Mouse (Mus musculus): ENCODE results near the gene Unc119b. TPM values are rescaled to one million over a fixed set of nuclear protein-coding genes. Genes with fewer than 3 reads are reported as not detected.
"Not testable (repeated sequence)": the region's sequence is repeated elsewhere in the genome, so short reads cannot be mapped to it uniquely, and the experiment has no call there.

Gene Unc119b
- polyA plus RNA-seq, 1 experiment from 2014 or later: 31.5 TPM

- Histone ChIP-seq H3K4me3 (ENCODE audit: low read length) (no peak overlapping the region), H3K4me1 (ENCODE audit: control insufficient read depth, insufficient read depth, low read depth, low read length) (peaks cover 29% of the 10 kb centered on the region), H3K36me3 (ENCODE audit: control insufficient read depth, insufficient read depth, low read length) (peaks cover 31% of the 10 kb centered on the region), H3K27me3 (replicated peaks; ENCODE audit: control insufficient read depth, insufficient read depth, low read length) (no peaks in the 10 kb centered on the region), H3K9ac (ENCODE audit: low read depth, low read length) (no peak overlapping the region), H3K9me3 (ENCODE audit: control insufficient read depth, low read length) (no peaks in the 10 kb centered on the region), H3K27ac (ENCODE audit: low read depth, low read length) (no peak overlapping the region), H3K4me2 (ENCODE audit: low read length) (no peak overlapping the region)
- WGBS: 68% methylated on average over 8 of the region's 8 CpGs
- no peak for ATAC-seq
Measured at GRCm38 (mm10) chr5:115152132-115152956, 17.6 kb upstream of the Unc119b start.

GRCm38 (mm10) chr5:115151457-115151856 is 16.7 kb upstream of the Unc119b start:
- Histone ChIP-seq H3K27ac (ENCODE audit: low read depth, low read length) (no peak overlapping the region), H3K4me3 (ENCODE audit: low read length) (no peak overlapping the region), H3K4me1 (ENCODE audit: control insufficient read depth, insufficient read depth, low read depth, low read length) (peaks cover 20% of the 10 kb centered on the region), H3K9me3 (ENCODE audit: control insufficient read depth, low read length) (no peaks in the 10 kb centered on the region), H3K9ac (ENCODE audit: low read depth, low read length) (no peak overlapping the region), H3K4me2 (ENCODE audit: low read length) (no peak overlapping the region), H3K36me3 (ENCODE audit: control insufficient read depth, insufficient read depth, low read length) (peaks cover 35% of the 10 kb centered on the region), H3K27me3 (replicated peaks; ENCODE audit: control insufficient read depth, insufficient read depth, low read length) (no peaks in the 10 kb centered on the region)
- WGBS: 91% methylated on average over 13 of the region's 13 CpGs
- ATAC-seq: no peak

DNA sequence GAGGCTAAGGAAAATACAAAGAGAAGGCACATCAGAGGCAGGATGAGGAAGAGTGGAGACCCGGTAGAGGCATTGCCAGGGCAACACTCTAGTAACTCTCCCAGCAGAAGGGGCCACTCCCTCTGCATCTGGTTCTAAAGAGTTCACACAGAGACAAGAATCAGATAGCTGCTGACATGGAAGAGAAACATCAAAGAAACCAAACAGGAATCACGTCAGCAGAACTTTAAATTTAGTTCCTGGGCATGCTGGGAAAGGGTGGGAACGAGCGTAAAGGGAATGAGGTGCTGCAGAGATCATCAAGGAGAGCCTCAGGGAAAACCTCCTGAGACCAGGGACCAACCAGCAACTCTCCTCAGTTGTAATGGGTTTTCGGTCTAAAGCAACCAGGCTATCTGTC is 16.2 kb upstream of the Unc119b start:
- no peak for ATAC-seq
- H3K36me3 ChIP-seq (ENCODE audit: control insufficient read depth, insufficient read depth, low read length): peaks cover 40% of the 10 kb centered on the region
- no peak overlapping the region for H3K27ac ChIP-seq (ENCODE audit: low read depth, low read length)
- no peaks in the 10 kb centered on the region for H3K9me3 ChIP-seq (ENCODE audit: control insufficient read depth, low read length)
- peaks cover 16% of the 10 kb centered on the region for H3K4me1 ChIP-seq (ENCODE audit: control insufficient read depth, insufficient read depth, low read depth, low read length)
- no peak overlapping the region for H3K4me3 ChIP-seq (ENCODE audit: low read length)
- H3K9ac ChIP-seq (ENCODE audit: low read depth, low read length): no peak overlapping the region
- 87% methylated on average over 5 of the region's 5 CpGs for WGBS
- no peak overlapping the region for H3K4me2 ChIP-seq (ENCODE audit: low read length)
- no peaks in the 10 kb centered on the region for H3K27me3 ChIP-seq (replicated peaks; ENCODE audit: control insufficient read depth, insufficient read depth, low read length)

DNA sequence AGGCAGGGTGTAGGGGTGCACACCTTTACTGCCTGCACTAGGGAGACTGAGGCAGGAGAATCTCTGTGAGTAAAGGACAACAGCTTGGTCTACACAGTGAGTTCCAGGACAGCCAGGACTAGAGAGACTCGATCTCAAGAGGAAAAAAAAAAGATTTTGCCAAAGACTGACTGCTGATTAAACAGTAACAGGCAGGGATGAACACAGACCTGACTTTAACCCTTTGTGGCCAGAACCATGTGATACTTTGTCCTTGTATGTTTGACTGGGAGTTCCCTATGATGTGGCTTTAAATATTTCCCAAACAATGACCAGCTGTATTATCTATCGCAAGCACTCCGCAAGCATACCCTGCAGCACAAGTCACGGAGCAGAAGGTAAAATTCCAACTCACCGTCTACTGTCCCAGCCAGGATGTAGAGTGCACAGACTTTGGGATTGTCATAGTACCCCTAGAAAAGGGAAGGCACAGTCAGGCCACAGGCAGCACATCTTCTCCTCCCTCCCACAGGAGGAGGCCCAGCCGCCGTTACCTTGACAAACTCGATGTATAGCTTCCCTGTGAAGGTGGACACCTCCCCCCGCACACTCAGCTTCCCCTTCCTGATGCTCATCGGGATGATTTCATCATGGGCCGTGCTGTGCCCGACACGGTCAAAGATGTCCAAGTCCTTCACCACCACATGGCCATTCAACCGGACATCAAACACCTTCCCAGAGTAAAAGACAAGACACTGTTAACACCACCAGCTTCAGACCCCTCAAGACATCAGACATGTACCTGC is 15.1 kb upstream of the Unc119b start:
- Histone ChIP-seq H3K4me3 (ENCODE audit: low read length) (no peak overlapping the region), H3K9me3 (ENCODE audit: control insufficient read depth, low read length) (no peaks in the 10 kb centered on the region), H3K4me1 (ENCODE audit: control insufficient read depth, insufficient read depth, low read depth, low read length) (peaks cover 6% of the 10 kb centered on the region), H3K4me2 (ENCODE audit: low read length) (no peak overlapping the region), H3K27me3 (replicated peaks; ENCODE audit: control insufficient read depth, insufficient read depth, low read length) (no peaks in the 10 kb centered on the region), H3K9ac (ENCODE audit: low read depth, low read length) (no peak overlapping the region), H3K36me3 (ENCODE audit: control insufficient read depth, insufficient read depth, low read length) (peaks cover 43% of the 10 kb centered on the region), H3K27ac (ENCODE audit: low read depth, low read length) (no peak overlapping the region)
- no peak for ATAC-seq
- 96% methylated on average over 14 of the region's 14 CpGs for WGBS

DNA sequence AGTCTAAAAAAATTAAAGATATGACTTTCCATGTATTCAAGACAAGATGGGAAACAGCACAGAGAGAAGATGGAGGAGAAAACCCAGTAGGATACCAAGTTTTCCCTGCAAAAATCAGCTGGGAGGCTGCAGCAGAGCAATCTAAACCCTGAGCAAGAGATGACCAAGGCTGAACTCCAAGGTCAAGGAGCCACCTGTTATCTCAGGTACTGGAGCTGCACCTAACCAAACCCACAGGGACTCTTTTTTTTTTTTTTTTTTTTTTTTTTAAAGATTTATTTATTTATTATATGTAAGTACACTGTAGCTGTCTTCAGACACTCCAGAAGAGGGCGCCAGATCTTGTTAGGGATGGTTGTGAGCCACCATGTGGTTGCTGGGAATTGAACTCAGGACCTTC is 14.1 kb upstream of the Unc119b start:
- WGBS: no CpG with 5 or more reads among the region's 1 CpGs
- not testable (repeated sequence) for H3K4me3 ChIP-seq (ENCODE audit: low read length)

DNA sequence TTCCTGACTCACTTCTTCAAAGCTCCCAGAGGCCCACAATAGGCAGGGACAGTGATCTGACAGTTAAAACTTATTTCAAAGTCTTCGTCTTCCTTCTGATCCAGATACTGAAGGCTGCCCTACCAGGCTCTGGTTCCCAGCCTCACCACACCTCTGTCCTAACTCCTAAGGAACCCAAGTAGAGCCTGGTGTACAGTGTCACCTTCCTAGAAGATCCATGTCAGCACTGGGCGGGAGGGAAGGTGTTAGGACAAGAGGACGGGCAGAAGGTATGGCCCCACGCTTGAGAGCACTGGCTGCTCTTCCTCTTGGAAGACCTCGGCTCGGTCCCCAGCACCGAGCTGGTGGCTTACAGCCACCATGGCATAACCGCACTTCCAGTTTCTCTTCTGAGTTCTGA is 13.6 kb upstream of the Unc119b start:
- Histone ChIP-seq H3K27me3 (replicated peaks; ENCODE audit: control insufficient read depth, insufficient read depth, low read length) (no peaks in the 10 kb centered on the region), H3K36me3 (ENCODE audit: control insufficient read depth, insufficient read depth, low read length) (peaks cover 43% of the 10 kb centered on the region), H3K4me3 (ENCODE audit: low read length) (no peak overlapping the region), H3K4me2 (ENCODE audit: low read length) (no peak overlapping the region), H3K9ac (ENCODE audit: low read depth, low read length) (no peak overlapping the region), H3K27ac (ENCODE audit: low read depth, low read length) (no peak overlapping the region), H3K4me1 (ENCODE audit: control insufficient read depth, insufficient read depth, low read depth, low read length) (no peaks in the 10 kb centered on the region; the same call in none of the 2 replicates), H3K9me3 (ENCODE audit: control insufficient read depth, low read length) (no peaks in the 10 kb centered on the region)
- no peak for ATAC-seq
- 95% methylated on average over 8 of the region's 8 CpGs for WGBS

More for the DNA sequence above, 14.1 kb upstream of the Unc119b start:
- ATAC-seq; H3K9ac ChIP-seq (ENCODE audit: low read depth, low read length); H3K27ac ChIP-seq (ENCODE audit: low read depth, low read length); H3K4me2 ChIP-seq (ENCODE audit: low read length); H3K9me3 ChIP-seq (ENCODE audit: control insufficient read depth, low read length); H3K27me3 ChIP-seq (replicated peaks; ENCODE audit: control insufficient read depth, insufficient read depth, low read length); H3K4me1 ChIP-seq (ENCODE audit: control insufficient read depth, insufficient read depth, low read depth, low read length): not testable (repeated sequence)
- peaks cover 43% of the 10 kb centered on the region for H3K36me3 ChIP-seq (ENCODE audit: control insufficient read depth, insufficient read depth, low read length)

DNA sequence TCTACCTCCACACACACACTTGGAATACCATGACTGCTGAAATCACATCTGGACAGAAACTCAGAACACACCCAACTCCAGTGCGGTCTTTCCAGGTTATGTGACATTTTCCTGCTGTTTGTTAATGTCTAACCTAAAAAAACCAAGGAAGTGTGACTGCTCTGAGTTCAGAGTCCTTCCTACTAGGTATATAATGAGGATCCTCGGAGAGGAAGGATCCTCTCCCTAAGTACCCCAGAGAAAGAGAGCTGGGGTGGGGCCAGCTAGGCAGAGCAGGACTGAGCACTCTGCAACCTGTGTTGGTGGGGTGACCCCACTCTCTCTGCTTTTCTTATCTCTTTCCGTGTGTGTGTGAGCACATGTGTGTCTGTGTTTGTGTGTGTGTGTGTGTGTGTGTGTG is 12.6 kb upstream of the Unc119b start:
- Histone ChIP-seq H3K27ac (ENCODE audit: low read depth, low read length) (no peak overlapping the region), H3K27me3 (replicated peaks; ENCODE audit: control insufficient read depth, insufficient read depth, low read length) (no peaks in the 10 kb centered on the region), H3K9ac (ENCODE audit: low read depth, low read length) (no peak overlapping the region), H3K4me1 (ENCODE audit: control insufficient read depth, insufficient read depth, low read depth, low read length) (peaks cover 4% of the 10 kb centered on the region), H3K9me3 (ENCODE audit: control insufficient read depth, low read length) (no peaks in the 10 kb centered on the region), H3K4me3 (ENCODE audit: low read length) (no peak overlapping the region), H3K36me3 (ENCODE audit: control insufficient read depth, insufficient read depth, low read length) (peaks cover 43% of the 10 kb centered on the region), H3K4me2 (ENCODE audit: low read length) (no peak overlapping the region)
- WGBS: 92% methylated on average over 3 of the region's 3 CpGs
- no peak for ATAC-seq

DNA sequence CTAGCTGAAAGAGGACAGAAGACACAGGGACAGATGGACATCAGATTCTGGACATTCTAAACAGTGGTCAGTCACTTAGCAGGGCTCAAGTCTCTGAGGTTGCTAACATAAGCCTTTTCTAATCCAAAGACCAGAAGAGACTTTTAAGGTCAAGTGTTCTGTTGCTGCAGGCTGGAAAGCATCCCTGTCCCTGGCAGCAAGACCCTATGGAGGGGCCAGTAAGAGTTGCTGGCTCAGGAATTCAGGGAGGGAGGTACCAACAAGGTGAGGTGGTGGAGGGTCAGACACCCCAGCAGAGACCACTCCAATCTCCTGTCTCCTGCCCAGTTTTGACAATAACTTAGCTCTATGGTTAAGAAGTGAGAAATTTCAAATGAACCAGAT is 12.0 kb upstream of the Unc119b start:
- H3K9ac ChIP-seq (ENCODE audit: low read depth, low read length): no peak overlapping the region
- H3K4me2 ChIP-seq (ENCODE audit: low read length): no peak overlapping the region
- H3K27ac ChIP-seq (ENCODE audit: low read depth, low read length): no peak overlapping the region
- peaks cover 43% of the 10 kb centered on the region for H3K36me3 ChIP-seq (ENCODE audit: control insufficient read depth, insufficient read depth, low read length)
- no peak for ATAC-seq
- no peak overlapping the region for H3K4me3 ChIP-seq (ENCODE audit: low read length)
- no peaks in the 10 kb centered on the region for H3K27me3 ChIP-seq (replicated peaks; ENCODE audit: control insufficient read depth, insufficient read depth, low read length)
- H3K9me3 ChIP-seq (ENCODE audit: control insufficient read depth, low read length): no peaks in the 10 kb centered on the region
- peaks cover 4% of the 10 kb centered on the region for H3K4me1 ChIP-seq (ENCODE audit: control insufficient read depth, insufficient read depth, low read depth, low read length)

- no peak for ATAC-seq
- H3K9ac ChIP-seq (ENCODE audit: low read depth, low read length): no peak overlapping the region
- H3K9me3 ChIP-seq (ENCODE audit: control insufficient read depth, low read length): no peaks in the 10 kb centered on the region
- no peak overlapping the region for H3K27ac ChIP-seq (ENCODE audit: low read depth, low read length)
- H3K27me3 ChIP-seq (replicated peaks; ENCODE audit: control insufficient read depth, insufficient read depth, low read length): no peaks in the 10 kb centered on the region
- H3K36me3 ChIP-seq (ENCODE audit: control insufficient read depth, insufficient read depth, low read length): peaks cover 43% of the 10 kb centered on the region
- 88% methylated on average over 6 of the region's 6 CpGs for WGBS
- no peak overlapping the region for H3K4me3 ChIP-seq (ENCODE audit: low read length)
- peaks cover 4% of the 10 kb centered on the region for H3K4me1 ChIP-seq (ENCODE audit: control insufficient read depth, insufficient read depth, low read depth, low read length)
- H3K4me2 ChIP-seq (ENCODE audit: low read length): no peak overlapping the region
Measured at GRCm38 (mm10) chr5:115145976-115146746, 11.4 kb upstream of the Unc119b start.

Data from hindbrain, embryonic 16.5 days (tissue).